Mouse (Mus musculus) intestine, postnatal 0 days (tissue): ENCODE results near the gene Rnf144b. TPM values are rescaled to one million over a fixed set of nuclear protein-coding genes. Genes with fewer than 3 reads are reported as not detected.

ENCODE experiments used
- ATAC-seq: fragments of 200-750 bp; cut with Nextera tagmentation; 2 replicates; pipeline ENCODE4 v1.8.0; 2017; ENCODE audit warnings: mild to moderate bottlenecking, moderate TSS enrichment, moderate library complexity
- H3K27ac ChIP-seq: fragments of 300-500 bp; sonication (generic); 2 replicates; pipeline ENCODE4 v1.5.1; 2014; ENCODE audit warnings: mild to moderate bottlenecking, low read depth, low read length, moderate library complexity
- H3K27me3 ChIP-seq: fragments of 300-500 bp; sonication (generic); replicated peaks from 2 replicates; pipeline ENCODE4 v1.6.1; 2014; ENCODE audit warnings: low read length, mixed read lengths; ENCODE audit not compliant: control insufficient read depth, insufficient read depth
- H3K36me3 ChIP-seq: fragments of 300-500 bp; sonication (generic); 2 replicates; pipeline ENCODE4 v1.6.1; 2014; ENCODE audit warnings: mild to moderate bottlenecking, moderate library complexity; ENCODE audit not compliant: control insufficient read depth, insufficient read depth
- H3K4me1 ChIP-seq: fragments of 300-500 bp; sonication (generic); replicated peaks from 2 replicates; pipeline ENCODE4 v1.6.1; 2014; ENCODE audit warnings: antibody characterized with exemption, low read length, mixed read lengths; ENCODE audit not compliant: control insufficient read depth, insufficient read depth
- H3K4me2 ChIP-seq: fragments of 300-500 bp; sonication (generic); replicated peaks from 2 replicates; pipeline ENCODE4 v1.6.1; 2014; ENCODE audit warnings: low read depth, mild to moderate bottlenecking, moderate library complexity
- H3K4me3 ChIP-seq: fragments of 300-500 bp; sonication (generic); 2 replicates; pipeline ENCODE4 v1.5.1; 2014; ENCODE audit warnings: low read depth, low read length
- H3K9ac ChIP-seq: fragments of 300-500 bp; sonication (generic); 2 replicates; pipeline ENCODE4 v1.6.1; 2014; ENCODE audit warnings: mild to moderate bottlenecking, low read depth, low read length
- H3K9me3 ChIP-seq: fragments of 300-500 bp; sonication (generic); 2 replicates; pipeline ENCODE4 v1.6.1; 2016; ENCODE audit warnings: mixed run types; ENCODE audit not compliant: control insufficient read depth
- CTCF ChIP-seq: sonication (generic); IDR thresholded peaks from 2 replicates; pipeline ENCODE4 v1.5.1; 2016; ENCODE audit warnings: low read depth, mild to moderate bottlenecking, control low read depth, antibody characterized with exemption, moderate library complexity
- WGBS: fragments of 180-500 bp; shearing (Covaris S2); extraction: QIAGEN DNeasy Blood & Tissue Kit; methylation state at CpG from one replicate; pipeline ENCODE4 v1.1.7; 2014; 5-methylcytosine and 5-hydroxymethylcytosine counted together
- polyA plus RNA-seq: library from polyadenylated mRNA; unstranded; fragments of >200 nt; fragmentation: Nextera tagmentation; extraction: Ambion mirVana; gene quantifications from 2 replicates; pipeline ENCODE4 v1.2.1, GENCODE M21; 2015

Rnf144b gene
- polyA plus RNA-seq, 1 experiment from 2014 or later: 1.7 TPM

DNA sequence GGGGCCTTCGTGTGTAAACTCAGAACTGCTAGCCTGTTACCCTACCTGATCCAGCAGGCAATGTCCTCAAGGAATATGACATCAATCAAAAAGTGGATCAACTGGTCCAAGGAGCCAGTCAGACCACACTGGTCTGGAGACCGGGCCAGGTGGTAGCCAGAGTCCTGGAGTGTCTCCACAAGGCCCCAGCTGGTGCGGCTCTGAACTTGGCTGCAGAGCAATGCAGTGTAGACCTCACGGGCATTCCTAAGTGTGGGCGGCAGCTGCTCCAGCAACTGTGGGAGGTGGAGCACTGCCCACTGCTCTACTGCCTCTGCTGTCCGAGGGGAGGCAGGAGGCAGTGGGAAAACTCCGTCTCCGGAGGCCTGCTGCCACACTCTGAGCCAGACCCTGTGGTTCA lies 55.7 kb downstream of the Rnf144b start:
- Histone ChIP-seq H3K4me3 (no peak overlapping the region), H3K27ac (no peak overlapping the region), H3K36me3 (no peaks in the 10 kb centered on the region), H3K9me3 (no peaks in the 10 kb centered on the region), H3K4me2 (no peak overlapping the region), H3K27me3 (no peaks in the 10 kb centered on the region), H3K9ac (no peak overlapping the region), H3K4me1 (no peaks in the 10 kb centered on the region)
- TF ChIP-seq CTCF: no peak
- no peak for ATAC-seq
- 79% methylated on average over 8 of the region's 8 CpGs for WGBS

DNA sequence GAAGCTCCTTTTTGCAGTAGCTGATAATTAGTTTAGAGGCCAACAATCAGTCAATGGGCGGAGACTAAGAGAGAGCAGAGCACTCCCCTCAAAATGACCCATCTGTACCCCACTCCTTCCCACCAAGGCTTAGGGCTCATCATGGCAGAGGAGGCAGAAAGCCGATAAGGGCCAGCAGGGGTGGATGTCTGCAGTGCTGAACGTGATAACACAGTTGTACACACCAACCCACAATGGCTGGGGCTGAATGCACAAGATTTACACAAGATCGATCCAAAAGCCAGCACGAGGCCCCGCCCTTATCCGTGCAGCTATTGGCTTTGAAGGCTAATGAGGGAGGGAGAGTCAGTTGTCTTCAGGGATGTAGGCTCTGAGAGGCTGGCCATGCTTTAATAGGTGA lies 58.3 kb downstream of the Rnf144b start:
- H3K36me3 ChIP-seq: no peaks in the 10 kb centered on the region
- H3K4me1 ChIP-seq: no peaks in the 10 kb centered on the region
- no peaks in the 10 kb centered on the region for H3K27me3 ChIP-seq
- H3K9ac ChIP-seq: no peak overlapping the region
- H3K4me2 ChIP-seq: no peak overlapping the region
- WGBS: 76% methylated on average over 7 of the region's 7 CpGs
- TF ChIP-seq CTCF: no peak
- no peak overlapping the region for H3K27ac ChIP-seq
- no peak overlapping the region for H3K4me3 ChIP-seq
- no peak for ATAC-seq
- H3K9me3 ChIP-seq: no peaks in the 10 kb centered on the region

DNA sequence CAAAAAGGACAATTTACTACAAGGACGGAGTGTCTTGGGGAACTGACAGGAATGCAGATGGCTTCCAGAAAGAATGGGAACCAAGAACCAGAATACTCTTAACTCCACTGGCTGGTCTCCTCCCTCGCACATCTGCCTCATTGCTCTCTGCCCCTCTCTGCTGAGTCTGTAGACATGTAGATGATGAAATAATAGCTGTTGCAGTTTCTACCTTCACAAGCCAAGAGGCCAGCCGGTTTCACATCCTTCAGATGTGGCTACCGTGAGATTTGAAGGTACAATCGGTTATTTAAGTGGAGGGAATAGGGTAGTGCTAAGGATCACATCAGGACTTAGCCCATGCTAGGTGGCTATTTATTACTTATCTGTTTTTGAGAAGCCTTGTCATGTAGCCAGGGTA lies 59.9 kb downstream of the Rnf144b start:
- Histone ChIP-seq H3K4me2 (no peak overlapping the region), H3K27ac (no peak overlapping the region)
- 86% methylated on average over 5 of the region's 5 CpGs for WGBS

DNA sequence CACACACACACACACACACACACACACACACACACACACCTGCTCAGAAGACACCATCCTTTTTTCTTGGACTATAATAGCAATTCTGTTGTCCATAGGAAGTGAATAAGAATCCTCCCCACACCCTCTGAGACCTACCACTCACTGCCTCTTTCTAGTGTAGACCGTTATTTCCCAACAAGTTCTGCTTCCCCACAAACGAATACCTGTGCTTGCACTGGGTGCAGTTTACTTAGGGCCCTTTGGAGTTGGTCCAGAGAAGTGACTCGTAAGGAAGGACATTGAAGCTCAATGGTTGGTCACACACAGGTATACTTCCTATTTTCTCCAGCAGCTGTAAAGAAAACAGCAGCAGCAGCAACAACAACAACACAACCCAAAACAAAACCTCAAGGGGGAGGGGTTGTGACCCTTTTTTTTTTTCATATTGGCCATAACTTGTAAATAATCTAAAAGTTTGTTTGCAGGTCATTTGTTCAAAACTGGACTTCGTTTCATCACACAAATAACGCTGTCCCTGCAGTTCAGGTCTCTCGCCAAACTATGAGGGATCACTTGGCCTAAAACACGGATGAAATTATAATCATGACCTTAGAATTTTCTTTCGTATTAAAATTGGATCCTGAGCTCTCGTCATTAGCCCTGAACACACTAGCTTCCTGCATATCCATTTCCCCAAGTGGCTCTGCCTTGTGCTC lies 60.7 kb downstream of the Rnf144b start:
- Histone ChIP-seq H3K27me3 (no peaks in the 10 kb centered on the region), H3K36me3 (no peaks in the 10 kb centered on the region), H3K4me3 (no peak overlapping the region), H3K9ac (no peak overlapping the region), H3K9me3 (no peaks in the 10 kb centered on the region), H3K4me2 (no peak overlapping the region), H3K27ac (no peak overlapping the region), H3K4me1 (no peaks in the 10 kb centered on the region)
- TF ChIP-seq CTCF: no peak
- WGBS: 79% methylated on average over 9 of the region's 9 CpGs
- ATAC-seq: no peak

More for the DNA sequence above, 59.9 kb downstream of the Rnf144b start:
- no peak overlapping the region for H3K4me3 ChIP-seq
- no peak for TF ChIP-seq CTCF
- no peaks in the 10 kb centered on the region for H3K9me3 ChIP-seq
- H3K36me3 ChIP-seq: no peaks in the 10 kb centered on the region
- no peaks in the 10 kb centered on the region for H3K4me1 ChIP-seq
- ATAC-seq: no peak
- no peak overlapping the region for H3K9ac ChIP-seq
- H3K27me3 ChIP-seq: no peaks in the 10 kb centered on the region

DNA sequence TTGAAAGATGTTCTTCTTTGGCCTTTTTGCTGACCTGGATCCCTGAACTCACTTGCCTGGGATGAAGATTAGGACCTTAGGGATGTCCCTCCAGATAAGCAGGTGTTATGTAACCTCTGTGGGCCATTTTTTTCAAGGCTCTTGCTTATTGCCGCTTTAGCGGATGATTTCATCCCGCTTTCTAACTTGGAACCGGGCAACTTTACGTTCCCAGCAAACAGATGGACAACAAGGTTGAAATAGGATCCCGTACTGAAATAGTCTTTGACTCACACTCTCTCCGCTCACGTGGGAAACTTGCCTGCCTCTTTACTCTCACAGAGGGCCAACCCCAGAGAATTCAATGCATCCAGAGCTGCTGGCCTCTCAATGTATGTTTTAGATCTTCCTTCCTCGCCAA lies 61.3 kb downstream of the Rnf144b start:
- Histone ChIP-seq H3K4me1 (no peaks in the 10 kb centered on the region), H3K27me3 (no peaks in the 10 kb centered on the region), H3K36me3 (no peaks in the 10 kb centered on the region), H3K4me2 (no peak overlapping the region), H3K27ac (no peak overlapping the region), H3K4me3 (no peak overlapping the region), H3K9ac (no peak overlapping the region), H3K9me3 (no peaks in the 10 kb centered on the region)
- TF ChIP-seq CTCF: no peak
- no peak for ATAC-seq
- WGBS: 75% methylated on average over 9 of the region's 9 CpGs

DNA sequence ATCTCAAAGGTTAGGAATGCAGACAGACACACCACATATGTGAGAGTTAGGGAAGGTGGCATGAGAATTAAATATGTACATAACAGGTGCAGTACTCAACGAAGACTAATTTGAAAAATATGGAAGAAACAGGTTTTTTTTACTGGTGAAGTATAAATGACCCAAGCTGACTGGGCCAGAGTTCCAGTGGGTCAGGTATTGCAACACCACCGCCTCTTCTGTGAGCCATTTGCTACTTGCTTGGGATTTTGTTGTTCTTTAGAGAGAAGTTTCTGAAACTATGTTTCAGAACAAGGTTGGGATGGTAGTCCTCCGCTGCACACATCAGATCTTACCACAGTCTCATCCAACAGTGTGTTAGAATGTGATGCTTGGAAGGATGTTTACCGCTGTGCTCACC lies 65.4 kb downstream of the Rnf144b start:
- no peak for ATAC-seq
- H3K4me3 ChIP-seq: no peak overlapping the region
- H3K4me1 ChIP-seq: peaks cover 1% of the 10 kb centered on the region; the same call in 1 of the 2 replicates
- TF ChIP-seq CTCF: no peak
- 86% methylated on average over 4 of the region's 4 CpGs for WGBS
- no peaks in the 10 kb centered on the region for H3K36me3 ChIP-seq
- no peak overlapping the region for H3K9ac ChIP-seq
- H3K9me3 ChIP-seq: no peaks in the 10 kb centered on the region
- no peak overlapping the region for H3K4me2 ChIP-seq
- no peak overlapping the region for H3K27ac ChIP-seq
- no peaks in the 10 kb centered on the region for H3K27me3 ChIP-seq

DNA sequence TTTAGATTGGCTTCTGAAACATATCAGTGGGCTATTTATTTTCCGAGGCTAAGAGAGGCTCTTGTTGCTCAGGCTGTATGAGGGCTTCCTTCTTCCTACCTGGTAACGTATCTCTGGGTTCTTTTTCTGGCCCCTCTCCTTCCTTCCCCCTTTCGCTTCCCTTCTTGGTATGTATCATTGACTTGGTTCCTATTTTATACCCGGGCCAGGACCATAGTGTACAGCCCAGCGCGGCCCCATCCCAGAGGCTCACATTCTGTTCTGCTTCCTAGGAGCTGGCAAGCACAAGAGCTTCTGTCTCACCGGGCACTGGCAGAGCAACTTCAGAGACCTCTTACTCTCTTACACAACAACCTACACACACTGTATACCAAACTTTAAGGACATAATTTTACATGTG lies 67.5 kb downstream of the Rnf144b start:
- ATAC-seq: no peak
- no peak overlapping the region for H3K4me2 ChIP-seq
- peaks cover 9% of the 10 kb centered on the region; the same call in 1 of the 2 replicates for H3K4me1 ChIP-seq
- TF ChIP-seq CTCF: no peak
- no peak overlapping the region for H3K27ac ChIP-seq
- H3K4me3 ChIP-seq: no peak overlapping the region
- WGBS: 76% methylated on average over 7 of the region's 7 CpGs
- H3K36me3 ChIP-seq: no peaks in the 10 kb centered on the region
- H3K9ac ChIP-seq: no peak overlapping the region
- H3K9me3 ChIP-seq: no peaks in the 10 kb centered on the region
- no peaks in the 10 kb centered on the region for H3K27me3 ChIP-seq
